ENCODE assay signal across 15 mouse cellular contexts in genomic region chr16:26982112-26982511, GRCm38 (mm10). TPM values are rescaled to one million over a fixed set of nuclear protein-coding genes. Genes with fewer than 3 reads are reported as not detected.
DNase-seq lines count a peak whose midpoint lies in the region; ATAC-seq lines count a peak whose summit lies in the region.
"Had no signal": no experiment of that assay in that cellular context is flagged by ENCODE, and none has a peak within 500 bp of the region (broad histone marks: within the 10 kb centered on the region; RNA-seq: fewer than 3 reads in every experiment).

No protein-coding gene starts in this region.

- no peaks in the 10 kb centered on the region for H3K4me1 ChIP-seq in hindbrain, embryonic 11.5 days (replicated peaks; ENCODE audit: control insufficient read depth, insufficient read depth, low read length)
- H3K4me1 ChIP-seq in hindbrain, embryonic 13.5 days (replicated peaks), result no peaks in the 10 kb centered on the region
- H3K4me1 ChIP-seq: embryonic facial prominence, embryonic 15.5 days; heart, embryonic 10.5 days; hindbrain, embryonic 15.5 days had no signal

- peak; percentile 40 for DNase-seq in hindbrain, embryonic 11.5 days (ENCODE audit: low spot score)
- DNase-seq in lung, postnatal 36 days, result peak; percentile 3
- DNase-seq in lung, adult 18-20 months, result no peak
- DNase-seq in ZHBTc4 (ENCODE audit: low read depth, low spot score), result peak; percentile 23
- peak; percentile 67 for DNase-seq in retina, embryonic 14.5 days (ENCODE audit: low spot score)
- no peak for DNase-seq in cerebellum, adult 9-10 months
- DNase-seq in cerebellum, postnatal 4 days (ENCODE audit: low spot score in 2 of 2), result no peak
- DNase-seq: lung, postnatal 4 days had no signal

- H3K4me3 ChIP-seq in hindbrain, embryonic 11.5 days (ENCODE audit: low read depth, low read length), result no peak overlapping the region
- no peak overlapping the region for H3K4me3 ChIP-seq in hindbrain, embryonic 13.5 days
- H3K4me3 ChIP-seq: embryonic facial prominence, embryonic 15.5 days; heart, embryonic 10.5 days; hindbrain, embryonic 15.5 days had no signal

- H3K27me3 ChIP-seq in hindbrain, embryonic 11.5 days (ENCODE audit: control insufficient read depth, insufficient read depth, low read length), result no peaks in the 10 kb centered on the region
- H3K27me3 ChIP-seq in hindbrain, embryonic 13.5 days, result no peaks in the 10 kb centered on the region
- H3K27me3 ChIP-seq: embryonic facial prominence, embryonic 15.5 days; hindbrain, embryonic 15.5 days had no signal

- no peaks in the 10 kb centered on the region for H3K36me3 ChIP-seq in hindbrain, embryonic 11.5 days (ENCODE audit: control insufficient read depth, insufficient read depth, low read length)
- H3K36me3 ChIP-seq in hindbrain, embryonic 13.5 days, result no peaks in the 10 kb centered on the region
- H3K36me3 ChIP-seq: embryonic facial prominence, embryonic 15.5 days; heart, embryonic 10.5 days; hindbrain, embryonic 15.5 days had no signal

- WGBS in hindbrain, embryonic 11.5 days, result 34% methylated on average over 3 of the region's 3 CpGs
- 35% methylated on average over 3 of the region's 3 CpGs for WGBS in hindbrain, embryonic 13.5 days

- no peak for ATAC-seq in hindbrain, embryonic 11.5 days (ENCODE audit: low FRiP score)
- no peak for ATAC-seq in hindbrain, embryonic 13.5 days (ENCODE audit: low FRiP score)

- no peak overlapping the region for H3K4me2 ChIP-seq in hindbrain, embryonic 11.5 days (replicated peaks; ENCODE audit: low read depth, low read length)
- no peak overlapping the region for H3K4me2 ChIP-seq in hindbrain, embryonic 13.5 days
- H3K4me2 ChIP-seq: embryonic facial prominence, embryonic 15.5 days; hindbrain, embryonic 15.5 days had no signal

- no peak overlapping the region for H3K9ac ChIP-seq in hindbrain, embryonic 11.5 days (ENCODE audit: low read depth, low read length)
- H3K9ac ChIP-seq in hindbrain, embryonic 13.5 days, result no peak overlapping the region
- H3K9ac ChIP-seq: embryonic facial prominence, embryonic 15.5 days; hindbrain, embryonic 15.5 days had no signal

- H3K9me3 ChIP-seq in hindbrain, embryonic 11.5 days (ENCODE audit: control insufficient read depth, low read length), result no peaks in the 10 kb centered on the region
- H3K9me3 ChIP-seq in hindbrain, embryonic 13.5 days, result no peaks in the 10 kb centered on the region
- H3K9me3 ChIP-seq: embryonic facial prominence, embryonic 15.5 days; heart, embryonic 10.5 days; hindbrain, embryonic 15.5 days had no signal

- no peak overlapping the region for H3K27ac ChIP-seq in hindbrain, embryonic 11.5 days (ENCODE audit: low read depth, low read length)
- no peak overlapping the region for H3K27ac ChIP-seq in hindbrain, embryonic 13.5 days
- H3K27ac ChIP-seq: embryonic facial prominence, embryonic 15.5 days; heart, embryonic 10.5 days; hindbrain, embryonic 15.5 days had no signal

RNA-seq across cellular contexts. Expression of gene Gmnc, which starts 9.3 kb away (rescaled TPM):
- 0.66 and 0.84 TPM in 2 replicates for polyA plus RNA-seq in hindbrain, embryonic 11.5 days (2014; fragmentation: Nextera tagmentation; extraction: Ambion mirVana)
- polyA plus RNA-seq in hindbrain, embryonic 13.5 days (2015; fragmentation: Nextera tagmentation; extraction: Ambion mirVana), result 1.0 and 2.3 TPM in 2 replicates
- polyA plus RNA-seq: heart, embryonic 10.5 days; large intestine, adult 2 months; spleen, adult 2 months; thymus, postnatal 0 days had no signal

Comparison
In these comparisons a context has a peak if more than half of its experiments do, and no peak if none do; other contexts are left out.
1. DNase-seq: peak in hindbrain, embryonic 11.5 days (single experiment), lung, postnatal 36 days (single experiment), ZHBTc4 (single experiment) and retina, embryonic 14.5 days (single experiment); none in lung, adult 18-20 months (0 of 2), cerebellum, adult 9-10 months (single experiment) and cerebellum, postnatal 4 days (0 of 2).